Mouse (Mus musculus) left cerebral cortex, postnatal 4 days (tissue): ENCODE measurements around the gene Olfr1461. TPM values are rescaled to one million over a fixed set of nuclear protein-coding genes. Genes with fewer than 3 reads are reported as not detected.

ENCODE experiments used
- DNase-seq: peaks from one replicate; pipeline ENCODE4 v3.0.0-alpha.2; 2022
- intact Hi-C: fragments of 180-260 bp; cut with DNase I; formaldehyde crosslinking; loops from one replicate; pipeline ENCODE4 v1.15.1; 2025
- total RNA-seq, 2 experiments: library from RNA; stranded (reverse); gene quantifications; 2 replicates each; pipeline ENCODE4 v1.2.3; 2021

Gene Olfr1461
- total RNA-seq: not detected

DNA sequence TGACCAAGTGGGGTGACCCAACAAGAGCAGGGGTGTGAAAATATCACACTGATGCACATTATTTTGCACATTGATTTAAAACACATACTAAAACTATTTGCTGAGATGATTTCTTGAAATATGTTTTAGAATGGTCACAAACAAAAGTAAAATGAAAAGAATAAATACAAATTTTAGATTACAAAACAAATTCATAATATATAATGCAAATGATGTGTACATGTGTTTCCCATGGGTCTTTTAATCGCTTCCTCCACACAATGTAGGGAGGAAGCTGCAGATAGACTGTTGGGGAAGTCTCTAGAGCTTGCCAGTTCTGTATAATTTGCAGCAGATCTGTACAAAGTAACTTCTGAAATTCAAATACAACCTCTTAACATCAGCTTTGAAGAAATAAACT, at the start of gene Olfr1461:
TSS of gene Olfr1461 (plus strand) at position 301 of the 400 bp plus-strand sequence.
- intact Hi-C loops: no loop called here
- no peak for DNase-seq

DNA sequence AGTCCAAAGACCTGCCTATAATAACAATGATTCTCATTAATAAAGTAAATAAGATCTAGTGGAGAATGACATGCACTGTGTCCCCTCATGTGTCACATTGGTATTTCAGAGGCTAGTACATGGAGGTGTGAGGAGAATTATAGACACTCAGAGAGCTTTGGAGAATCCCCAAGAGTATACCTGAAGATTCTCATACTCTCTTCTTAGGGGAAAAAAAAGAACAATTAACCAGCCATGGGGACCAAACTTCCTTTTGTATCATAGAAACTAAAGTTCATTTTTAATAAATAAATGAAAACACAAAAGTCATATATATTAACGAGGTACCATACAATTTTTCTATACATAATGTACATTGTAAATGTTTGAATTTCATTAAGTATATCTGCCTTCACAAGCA, 13.4 kb upstream of the Olfr1461 start, which contains the start of gene Olfr1459:
TSS of gene Olfr1459 (minus strand) at position 101 of the 400 bp plus-strand sequence.
- intact Hi-C loops: no loop called here
- no peak for DNase-seq

DNA sequence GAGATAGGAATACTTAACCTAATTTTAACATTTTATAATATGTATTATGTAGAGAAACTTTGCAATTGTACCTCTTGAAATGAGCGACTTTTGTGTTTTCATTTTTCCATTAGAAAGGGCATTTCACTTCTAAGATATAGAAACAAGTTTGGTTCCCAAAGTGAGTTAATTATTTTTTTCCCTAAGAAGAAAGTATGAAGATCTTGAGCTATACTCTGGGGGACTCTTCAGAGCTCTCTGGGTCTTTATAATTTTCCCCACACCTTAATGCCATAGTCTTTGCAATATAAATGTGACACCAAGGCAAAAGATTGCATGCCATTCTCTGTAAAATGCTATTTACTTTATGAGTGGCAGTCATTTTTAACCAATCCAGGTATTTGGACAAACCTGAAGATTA, 22.6 kb downstream of the Olfr1461 start, which contains the start of gene Olfr1462:
TSS of gene Olfr1462 (plus strand) at position 301 of the 400 bp plus-strand sequence.
- no peak for DNase-seq

More for the DNA sequence above, 22.6 kb downstream of the Olfr1461 start, which contains the start of gene Olfr1462:
- intact Hi-C loops: no loop called here

Other genes starting within 250 kb of the Olfr1461 start
- not detected for gene Olfr1448, start 238.6 kb upstream of the Olfr1461 start, total RNA-seq
- gene Olfr1449, start 232.2 kb upstream of the Olfr1461 start, total RNA-seq: not detected
- not detected for gene Olfr1450, start 212.7 kb upstream of the Olfr1461 start, total RNA-seq
- gene Olfr1451, start 168.0 kb upstream of the Olfr1461 start, total RNA-seq: not detected
- not detected for gene Olfr1453, start 134.7 kb upstream of the Olfr1461 start, total RNA-seq
- not detected for gene Olfr1454, start 102.4 kb upstream of the Olfr1461 start, total RNA-seq
- not detected for gene Olfr1457, start 65.1 kb upstream of the Olfr1461 start, total RNA-seq
- not detected for gene Olfr1458, start 56.2 kb upstream of the Olfr1461 start, total RNA-seq
- under 1 TPM; 0.12 to 0.22 TPM for gene Olfr1459, start 13.5 kb upstream of the Olfr1461 start, total RNA-seq
- not detected for gene Olfr1462, start 22.7 kb downstream of the Olfr1461 start, total RNA-seq
- not detected for gene Olfr1463, start 68.3 kb downstream of the Olfr1461 start, total RNA-seq
- not detected for gene Olfr1465, start 152.5 kb downstream of the Olfr1461 start, total RNA-seq
- gene Olfr1466, start 175.9 kb downstream of the Olfr1461 start, total RNA-seq: not detected
- not detected for gene Olfr1467, start 199.2 kb downstream of the Olfr1461 start, total RNA-seq
- not detected for gene Olfr1469, start 244.8 kb downstream of the Olfr1461 start, total RNA-seq